Mouse (Mus musculus): ENCODE data around the gene Isoc2a. TPM values are rescaled to one million over a fixed set of nuclear protein-coding genes. Genes with fewer than 3 reads are reported as not detected.

Gene Isoc2a
- polyA plus RNA-seq (2017; shearing (Covaris generic)): 0.33 TPM

DNA sequence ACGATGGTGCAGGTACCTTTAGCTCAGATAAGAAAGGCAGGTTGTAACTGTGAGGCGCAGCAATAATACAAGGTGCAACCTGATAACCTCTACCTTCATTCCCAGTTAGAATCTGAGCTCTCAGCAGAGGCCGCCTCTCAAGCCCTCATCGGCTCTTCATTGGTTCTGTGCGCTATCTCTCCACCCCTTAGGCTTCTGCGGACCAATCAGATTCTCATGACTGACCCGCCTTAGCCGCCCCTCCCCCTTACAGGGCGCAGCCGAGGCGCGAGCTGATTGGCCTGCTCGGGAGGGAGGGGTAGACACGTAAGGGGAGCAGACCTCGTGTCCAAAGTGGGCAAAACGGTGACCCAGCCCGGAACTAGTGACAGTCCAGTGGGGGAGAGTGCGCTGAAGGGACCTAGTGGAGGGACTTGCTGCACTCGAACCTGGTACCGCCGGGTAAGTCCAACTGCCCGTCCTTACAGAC is at the start of gene Isoc2a:
Isoc2a (plus strand) TSS at position 401 of the 469 bp plus-strand sequence.

DNA sequence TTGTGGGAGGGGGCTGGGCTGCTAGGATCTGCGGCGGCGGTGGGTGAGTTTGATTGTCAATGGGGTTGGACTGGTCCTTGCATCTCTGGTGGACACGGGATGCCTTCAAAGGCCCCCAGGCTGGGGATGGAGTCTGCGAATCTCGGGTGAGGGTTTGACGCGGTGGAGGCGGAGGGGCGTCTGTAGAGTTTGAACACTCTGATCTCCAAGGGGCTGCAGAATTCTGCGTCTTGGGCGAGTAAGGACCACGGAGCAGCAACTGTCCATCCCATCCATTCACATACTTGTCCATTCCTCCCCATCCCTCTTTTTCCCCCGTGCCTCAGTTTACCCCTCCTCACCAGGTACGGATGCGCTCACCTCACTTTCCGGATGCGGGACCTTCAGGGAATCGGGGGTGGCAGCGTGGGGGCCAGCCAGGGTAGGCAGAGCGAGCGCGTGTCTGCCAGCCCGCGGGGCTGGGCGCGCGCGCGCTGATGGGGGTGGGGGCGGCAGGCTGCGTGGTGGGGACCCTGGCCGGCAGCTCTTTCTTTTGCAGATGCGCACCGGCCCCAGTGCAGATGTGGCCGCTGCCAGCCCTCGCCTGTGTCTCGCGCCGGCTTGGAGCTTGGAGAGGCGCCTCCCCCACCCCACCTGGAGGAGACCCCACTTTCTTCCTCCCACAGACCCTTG is 32.6 kb upstream of the Isoc2a start, which contains the start of gene Shisa7:
Shisa7 (minus strand) TSS at position 452 of the 672 bp plus-strand sequence.

DNA sequence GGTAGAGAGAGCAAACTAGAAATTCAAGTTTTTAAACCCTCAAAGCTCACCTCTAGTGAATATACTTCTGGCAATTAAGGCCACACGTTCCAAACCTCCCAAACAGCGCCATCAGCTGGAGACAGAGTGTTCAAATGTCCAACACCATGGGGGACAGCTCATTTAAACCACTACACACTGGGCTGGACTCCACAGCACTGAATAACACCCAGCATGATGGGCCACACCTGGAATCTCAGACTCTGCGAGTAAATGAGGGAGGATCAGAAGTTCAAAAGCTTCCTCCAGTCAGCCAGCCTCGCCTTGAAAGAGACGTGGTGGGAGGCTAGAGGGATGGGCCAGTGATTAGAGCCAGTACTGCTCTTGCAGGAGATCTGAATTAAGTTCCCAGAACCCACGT is 6.8 kb upstream of the Isoc2a start, which contains the start of gene Isoc2b:
Isoc2b (minus strand) TSS at position 126 of the 400 bp plus-strand sequence.

DNA sequence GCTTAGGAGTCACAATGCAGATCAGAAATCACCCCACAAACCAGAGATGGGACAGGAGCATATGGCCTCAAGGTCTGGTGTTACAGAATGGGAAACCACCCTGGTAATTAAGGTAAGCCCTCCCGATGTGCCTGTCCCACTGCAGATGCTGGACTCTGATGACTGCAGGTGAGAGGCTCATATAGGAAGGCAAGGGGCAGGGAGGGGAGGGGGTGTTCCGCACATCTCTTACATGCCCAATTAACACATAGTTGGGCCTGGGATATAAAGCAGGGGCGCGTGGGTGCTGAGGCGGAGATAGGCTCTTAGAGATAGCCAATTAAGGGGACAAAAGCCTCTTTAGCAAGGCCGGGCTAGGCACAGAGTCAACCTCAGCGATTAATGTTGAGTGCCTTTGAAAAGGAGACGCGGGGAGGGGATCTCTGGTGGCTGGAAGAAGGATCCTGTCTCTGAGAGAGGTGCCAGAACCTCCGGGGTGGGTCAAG is 29.6 kb downstream of the Isoc2a start, which contains the start of gene Gm36210:
Gm36210 (minus strand) TSS at position 51 of the 485 bp plus-strand sequence.

DNA sequence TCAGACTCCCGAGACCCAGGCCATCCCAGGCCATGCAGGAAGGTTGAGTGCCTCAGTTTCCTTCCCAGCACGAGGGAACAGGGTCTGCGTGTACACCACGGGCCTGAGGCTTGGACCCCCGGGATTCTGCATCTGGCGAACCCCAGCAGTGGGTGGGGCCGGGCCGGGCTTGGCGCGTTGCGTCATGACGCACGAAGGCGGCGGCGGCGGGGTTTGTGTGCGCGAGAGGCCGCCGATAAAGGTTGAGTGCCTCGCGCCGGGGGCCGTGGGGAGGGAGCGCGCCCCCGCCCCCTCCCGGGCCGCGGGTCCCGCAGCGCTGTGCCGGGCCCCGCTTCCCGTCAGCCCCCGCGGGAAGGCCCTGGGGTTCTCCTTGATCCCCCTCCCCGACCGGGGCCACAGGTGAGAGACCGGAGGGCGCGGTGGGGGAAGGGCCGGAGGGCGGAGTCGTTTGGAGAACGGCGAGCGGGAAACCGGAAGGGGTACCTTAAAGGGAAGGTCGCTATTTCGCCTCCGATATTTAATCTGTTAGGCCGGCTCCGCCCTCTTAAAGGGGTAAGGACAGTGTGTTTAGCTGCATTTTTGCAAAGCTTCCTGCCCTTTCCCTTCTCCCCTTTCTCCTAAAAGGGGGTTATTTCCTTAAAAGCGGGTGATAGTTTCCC is 38.2 kb downstream of the Isoc2a start, which contains the start of gene Zfp628:
Zfp628 (plus strand) TSS at position 211 of the 659 bp plus-strand sequence.

DNA sequence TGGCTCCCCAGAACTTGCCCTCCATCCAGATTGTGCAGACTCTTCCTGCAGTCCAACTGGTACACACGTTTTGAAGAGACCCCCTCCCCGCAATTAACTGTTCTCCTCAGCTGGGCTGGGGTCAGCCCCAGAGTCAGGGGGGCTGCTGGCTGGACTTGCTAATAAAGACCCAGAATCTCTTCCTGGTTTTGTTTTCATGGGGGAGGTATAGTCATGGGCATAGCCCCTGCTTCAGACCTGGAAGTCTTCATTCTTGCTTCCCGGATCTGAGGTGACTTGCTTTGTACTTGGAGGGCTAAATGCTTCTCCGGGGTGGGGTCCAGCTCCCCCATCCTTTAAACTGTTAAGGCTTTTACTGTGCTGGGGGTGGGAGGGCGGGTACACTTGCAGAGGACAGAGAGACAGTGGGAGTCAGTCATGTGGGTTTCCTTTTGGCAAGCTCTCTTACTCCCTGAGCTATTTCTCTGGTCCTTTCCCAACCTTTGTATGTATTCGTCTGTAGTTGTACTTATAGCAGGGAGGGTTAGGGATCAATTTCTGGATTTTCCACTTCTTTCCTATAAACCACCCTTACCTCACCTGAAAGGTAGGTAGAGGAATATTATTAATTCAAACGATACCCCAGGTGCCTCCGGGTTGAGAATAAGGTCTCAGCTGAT is 45.0 kb downstream of the Isoc2a start, which contains the start of gene Nat14:
Nat14 (plus strand) TSS at position 205 of the 659 bp plus-strand sequence.

DNA sequence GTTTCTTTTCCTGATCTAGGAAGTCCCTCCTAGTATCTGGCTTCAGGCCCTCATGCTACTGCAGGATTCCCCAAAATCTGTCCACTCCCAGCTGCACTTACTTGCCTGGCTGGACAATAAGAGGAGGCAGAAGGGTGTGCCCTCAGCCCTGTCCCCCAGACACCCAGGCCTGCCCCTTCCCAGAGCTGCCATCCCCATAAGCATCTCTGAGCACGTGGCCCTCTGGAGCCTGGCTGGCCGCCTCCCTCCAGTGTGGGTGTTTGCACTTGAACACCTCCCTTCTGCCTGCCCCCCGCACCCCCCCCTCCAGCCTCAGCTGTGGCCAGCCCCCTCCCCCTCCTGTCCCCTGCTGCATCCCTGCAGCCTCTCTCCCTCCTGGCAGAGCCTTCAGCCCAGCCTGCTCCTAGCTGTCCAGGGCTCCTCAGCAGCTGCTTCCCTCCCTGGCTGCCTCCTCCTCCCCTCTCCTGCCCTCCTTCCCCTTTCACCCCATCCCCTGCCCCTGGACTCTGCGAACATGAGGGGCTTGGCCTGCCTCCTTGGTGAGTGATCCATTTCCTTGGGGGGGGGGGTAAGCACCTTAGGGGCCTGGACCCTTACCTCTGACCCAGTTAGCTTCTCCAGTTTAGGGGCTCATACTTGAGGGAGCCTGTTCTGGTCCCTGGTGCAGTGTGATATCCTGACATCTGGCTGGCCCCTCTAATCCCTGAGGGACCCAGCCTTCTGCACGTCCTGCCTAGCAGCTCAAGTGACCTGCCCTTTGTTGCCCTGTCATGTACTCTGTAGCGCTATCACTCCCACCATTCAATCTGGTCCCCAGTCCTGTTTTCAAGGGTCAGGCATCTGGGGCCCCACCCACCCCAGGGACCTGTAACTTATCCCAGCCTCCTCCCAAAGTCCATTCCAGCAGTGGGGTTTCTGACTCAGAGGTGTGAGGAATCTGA is 48.8 kb downstream of the Isoc2a start, which contains the start of gene Ssc5d:
Ssc5d (plus strand) TSS at position 345 of the 941 bp plus-strand sequence.

Other genes with a start within 250 kb of the Isoc2a start
- gene Tmem86b, start 245.7 kb upstream of the Isoc2a start, polyA plus RNA-seq (2017; shearing (Covaris generic)): 11.7 TPM
- 243 TPM for gene Ppp6r1, start 218.1 kb upstream of the Isoc2a start, polyA plus RNA-seq (2017; shearing (Covaris generic))
- gene Hspbp1, start 192.1 kb upstream of the Isoc2a start, polyA plus RNA-seq (2017; shearing (Covaris generic)): 62.4 TPM
- not detected for gene Brsk1, start 186.5 kb upstream of the Isoc2a start, polyA plus RNA-seq (2017; shearing (Covaris generic))
- gene Tmem150b, start 151.9 kb upstream of the Isoc2a start, polyA plus RNA-seq (2017; shearing (Covaris generic)): not detected
- gene Kmt5c, start 137.0 kb upstream of the Isoc2a start, polyA plus RNA-seq (2017; shearing (Covaris generic)): 29.2 TPM
- gene Cox6b2, start 124.1 kb upstream of the Isoc2a start, polyA plus RNA-seq (2017; shearing (Covaris generic)): not detected
- not detected for gene Fam71e2, start 105.9 kb upstream of the Isoc2a start, polyA plus RNA-seq (2017; shearing (Covaris generic))
- gene Il11, start 94.3 kb upstream of the Isoc2a start, polyA plus RNA-seq (2017; shearing (Covaris generic)): 0.67 TPM
- gene Tmem190, start 94.2 kb upstream of the Isoc2a start, polyA plus RNA-seq (2017; shearing (Covaris generic)): not detected
- 8.3 TPM for gene Tmem238, start 87.5 kb upstream of the Isoc2a start, polyA plus RNA-seq (2017; shearing (Covaris generic))
- gene Rpl28, start 84.3 kb upstream of the Isoc2a start, polyA plus RNA-seq (2017; shearing (Covaris generic)): 215 TPM
- 275 TPM for gene Ube2s, start 64.6 kb upstream of the Isoc2a start, polyA plus RNA-seq (2017; shearing (Covaris generic))
- gene Shisa7, start 32.5 kb upstream of the Isoc2a start, polyA plus RNA-seq (2017; shearing (Covaris generic)): not detected
- 6.2 TPM for gene Isoc2b, start 6.9 kb upstream of the Isoc2a start, polyA plus RNA-seq (2017; shearing (Covaris generic))
- gene Gm36210, start 29.4 kb downstream of the Isoc2a start, polyA plus RNA-seq (2017; shearing (Covaris generic)): not detected
- 2.3 TPM for gene Zfp628, start 38.1 kb downstream of the Isoc2a start, polyA plus RNA-seq (2017; shearing (Covaris generic))
- not detected for gene Nat14, start 44.9 kb downstream of the Isoc2a start, polyA plus RNA-seq (2017; shearing (Covaris generic))
- gene Ssc5d, start 48.6 kb downstream of the Isoc2a start, polyA plus RNA-seq (2017; shearing (Covaris generic)): not detected
- gene Sbk2, start 87.3 kb downstream of the Isoc2a start, polyA plus RNA-seq (2017; shearing (Covaris generic)): not detected
- not detected for gene Sbk3, start 94.0 kb downstream of the Isoc2a start, polyA plus RNA-seq (2017; shearing (Covaris generic))
- gene Zfp579, start 119.0 kb downstream of the Isoc2a start, polyA plus RNA-seq (2017; shearing (Covaris generic)): 20.4 TPM
- 17.9 TPM for gene Zfp524, start 137.3 kb downstream of the Isoc2a start, polyA plus RNA-seq (2017; shearing (Covaris generic))
- 48.5 TPM for gene Fiz1, start 137.5 kb downstream of the Isoc2a start, polyA plus RNA-seq (2017; shearing (Covaris generic))
- gene Gm44973, start 138.3 kb downstream of the Isoc2a start, polyA plus RNA-seq (2017; shearing (Covaris generic)): 5.2 TPM
- gene Zfp865, start 143.2 kb downstream of the Isoc2a start, polyA plus RNA-seq (2017; shearing (Covaris generic)): 6.4 TPM
- not detected for gene Ccdc106, start 143.4 kb downstream of the Isoc2a start, polyA plus RNA-seq (2017; shearing (Covaris generic))
- gene 4632433K11Rik, start 157.0 kb downstream of the Isoc2a start, polyA plus RNA-seq (2017; shearing (Covaris generic)): 0.62 TPM
- gene Zfp784, start 161.3 kb downstream of the Isoc2a start, polyA plus RNA-seq (2017; shearing (Covaris generic)): 2.7 TPM
- 1.4 TPM for gene Zfp580, start 174.4 kb downstream of the Isoc2a start, polyA plus RNA-seq (2017; shearing (Covaris generic))
- gene U2af2, start 185.0 kb downstream of the Isoc2a start, polyA plus RNA-seq (2017; shearing (Covaris generic)): 100 TPM
- gene Epn1, start 203.1 kb downstream of the Isoc2a start, polyA plus RNA-seq (2017; shearing (Covaris generic)): 21.3 TPM
- not detected for gene Rfpl4, start 239.8 kb downstream of the Isoc2a start, polyA plus RNA-seq (2017; shearing (Covaris generic))
- gene Rasl2-9, start 248.8 kb downstream of the Isoc2a start, polyA plus RNA-seq (2017; shearing (Covaris generic)): 1.4 TPM